Mouse (Mus musculus) MEL (cell line): ENCODE data around the gene Elmsan1. TPM values are rescaled to one million over a fixed set of nuclear protein-coding genes. Genes with fewer than 3 reads are reported as not detected.

ENCODE experiments used
- DNase-seq: peaks from one replicate; pipeline ENCODE4 v3.0.0; 2011; ENCODE audit warnings: low read depth, low spot score
- H3K27ac ChIP-seq: 2 replicates; pipeline ENCODE4 v1.5.1; 2012; ENCODE audit warnings: low read depth, mild to moderate bottlenecking, control low read depth, low read length, moderate library complexity; ENCODE audit not compliant: control insufficient read depth
- H3K27me3 ChIP-seq, 2 experiments: fragments of 150-350 bp in 1 of 2; sonication (generic) in 1 of 2; 2 replicates each; pipeline ENCODE4 v1.6.1; 2012; ENCODE audit warnings: low read length in 2 of 2, mild to moderate bottlenecking in 2 of 2, improper control_type of control experiment in 1 of 2, moderate library complexity in 1 of 2; ENCODE audit not compliant: insufficient read depth in 2 of 2, control insufficient read depth in 1 of 2
- H3K36me3 ChIP-seq, 2 experiments: 2 replicates each; pipeline ENCODE4 v1.6.1; 2012 to 2014; ENCODE audit warnings: low read length in 2 of 2, improper control_type of control experiment in 1 of 2, inconsistent platforms in 1 of 2, mild to moderate bottlenecking in 1 of 2; ENCODE audit not compliant: insufficient read depth in 2 of 2, control insufficient read depth in 1 of 2
- H3K4me1 ChIP-seq, 2 experiments: fragments of 150-350 bp in 1 of 2; sonication (generic) in 1 of 2; 2 replicates each; pipeline ENCODE4 v1.6.1; 2012; ENCODE audit warnings: low read length in 2 of 2, improper control_type of control experiment in 1 of 2, mild to moderate bottlenecking in 1 of 2; ENCODE audit not compliant: insufficient read depth in 2 of 2, control insufficient read depth in 1 of 2
- H3K4me3 ChIP-seq, 2 experiments: fragments of 150-350 bp in 1 of 2; sonication (generic) in 1 of 2; 2 replicates each; pipeline ENCODE4 v1.5.1; 2012; ENCODE audit warnings: low read depth in 2 of 2, low read length in 2 of 2, mild to moderate bottlenecking in 2 of 2, moderate library complexity in 2 of 2, control low read depth in 1 of 2, improper control_type of control experiment in 1 of 2; ENCODE audit not compliant: control insufficient read depth in 1 of 2, insufficient read depth in 1 of 2
- H3K79me2 ChIP-seq: 2 replicates; pipeline ENCODE4 v1.6.1; 2012; ENCODE audit warnings: mild to moderate bottlenecking, low read length, moderate library complexity; ENCODE audit not compliant: control insufficient read depth, poor library complexity, insufficient read depth
- H3K9ac ChIP-seq: 2 replicates; pipeline ENCODE4 v1.6.1; 2012; ENCODE audit warnings: low read depth, mild to moderate bottlenecking, control low read depth, low read length, moderate library complexity; ENCODE audit not compliant: control insufficient read depth, poor library complexity, severe bottlenecking
- H3K9me3 ChIP-seq: fragments of 150-350 bp; sonication (generic); replicated peaks from 2 replicates; pipeline ENCODE4 v1.6.1; 2012; ENCODE audit warnings: mild to moderate bottlenecking, low read length, improper control_type of control experiment, moderate library complexity; ENCODE audit not compliant: insufficient read depth
- BHLHE40 ChIP-seq: IDR thresholded peaks from 2 replicates; pipeline ENCODE4 v1.6.1; 2012; ENCODE audit warnings: low read depth, mild to moderate bottlenecking, inconsistent platforms, low read length, improper control_type of control experiment, borderline replicate concordance
- CHD2 ChIP-seq: IDR thresholded peaks from 2 replicates; pipeline ENCODE4 v1.6.1; 2011; ENCODE audit warnings: low read length, improper control_type of control experiment
- ELF1 ChIP-seq: IDR thresholded peaks from 2 replicates; pipeline ENCODE4 v1.6.1; 2014; ENCODE audit warnings: low read depth, mild to moderate bottlenecking, inconsistent platforms, low read length, improper control_type of control experiment, moderate library complexity
- GATA1 ChIP-seq: IDR thresholded peaks from 2 replicates; pipeline ENCODE4 v1.6.1; 2011; ENCODE audit warnings: low read depth, low read length, improper control_type of control experiment
- HCFC1 ChIP-seq: IDR thresholded peaks from 2 replicates; pipeline ENCODE4 v1.6.1; 2012; ENCODE audit warnings: low read depth, mild to moderate bottlenecking, inconsistent platforms, low read length, improper control_type of control experiment, moderate library complexity
- MAFK ChIP-seq: IDR thresholded peaks from 2 replicates; pipeline ENCODE4 v1.6.1; 2011; ENCODE audit warnings: low read depth, mild to moderate bottlenecking, low read length, improper control_type of control experiment, borderline replicate concordance
- MAX ChIP-seq: IDR thresholded peaks from 2 replicates; pipeline ENCODE4 v1.6.1; 2011; ENCODE audit warnings: low read length, improper control_type of control experiment
- MAZ ChIP-seq: IDR thresholded peaks from 2 replicates; pipeline ENCODE4 v1.6.1; 2012; ENCODE audit warnings: low read depth, mild to moderate bottlenecking, inconsistent platforms, low read length, improper control_type of control experiment
- MYB ChIP-seq: IDR thresholded peaks from 2 replicates; pipeline ENCODE4 v1.6.1; 2011; ENCODE audit warnings: mild to moderate bottlenecking, low read depth, low read length, improper control_type of control experiment
- POLR2A ChIP-seq, 2 experiments: IDR thresholded peaks; 2 replicates each; pipeline ENCODE4 v1.6.1; 2011 to 2012; ENCODE audit warnings: low read length in 2 of 2, mild to moderate bottlenecking in 2 of 2, control low read depth in 1 of 2, improper control_type of control experiment in 1 of 2, low read depth in 1 of 2, moderate library complexity in 1 of 2; ENCODE audit not compliant: control insufficient read depth in 1 of 2, insufficient read depth in 1 of 2, poor library complexity in 1 of 2
- RAD21 ChIP-seq: IDR thresholded peaks from 2 replicates; pipeline ENCODE4 v1.6.1; 2011; ENCODE audit warnings: mild to moderate bottlenecking, low read depth, low read length, improper control_type of control experiment
- RCOR1 ChIP-seq: IDR thresholded peaks from 2 replicates; pipeline ENCODE4 v1.6.1; 2012; ENCODE audit warnings: low read depth, mild to moderate bottlenecking, inconsistent platforms, low read length, improper control_type of control experiment
- SIN3A ChIP-seq: IDR thresholded peaks from 2 replicates; pipeline ENCODE4 v1.6.1; 2012; ENCODE audit warnings: low read length, improper control_type of control experiment, inconsistent platforms
- SMC3 ChIP-seq: IDR thresholded peaks from 2 replicates; pipeline ENCODE4 v1.6.1; 2011; ENCODE audit warnings: low read depth, low read length, improper control_type of control experiment
- TCF12 ChIP-seq: IDR thresholded peaks from 2 replicates; pipeline ENCODE4 v1.6.1; 2014; ENCODE audit warnings: low read depth, mild to moderate bottlenecking, inconsistent platforms, low read length, improper control_type of control experiment, moderate library complexity
- ZMIZ1 ChIP-seq: IDR thresholded peaks from 2 replicates; pipeline ENCODE4 v1.6.1; 2012; ENCODE audit warnings: low read depth, mild to moderate bottlenecking, inconsistent platforms, low read length, improper control_type of control experiment, moderate library complexity
- ZNF384 ChIP-seq: IDR thresholded peaks from 2 replicates; pipeline ENCODE4 v1.6.1; 2012; ENCODE audit warnings: low read depth, mild to moderate bottlenecking, inconsistent platforms, low read length, improper control_type of control experiment
- polyA plus RNA-seq, 2 experiments: library from polyadenylated mRNA; stranded (reverse) in 1 of 2; unstranded in 1 of 2; fragments of >175 nt in 1 of 2; fragments of >200 nt in 1 of 2; gene quantifications; 2 replicates each; pipeline versions ENCODE4 v1.2.1 to v1.2.4; 2012; ENCODE audit warnings: low replicate concordance in 2 of 2, low read depth in 1 of 2; ENCODE audit not compliant: insufficient read length in 2 of 2, insufficient read depth in 1 of 2, missing spikeins in 1 of 2
- total RNA-seq: library from RNA; depleted of rRNA; stranded (reverse); fragments of 300-350 nt; gene quantifications from 2 replicates; pipeline ENCODE4 v1.2.3, GENCODE M21; 2012

The Elmsan1 gene
- total and polyA plus RNA-seq, 3 experiments: 7.7 to 25.3 TPM; not detected in 1

DNA sequence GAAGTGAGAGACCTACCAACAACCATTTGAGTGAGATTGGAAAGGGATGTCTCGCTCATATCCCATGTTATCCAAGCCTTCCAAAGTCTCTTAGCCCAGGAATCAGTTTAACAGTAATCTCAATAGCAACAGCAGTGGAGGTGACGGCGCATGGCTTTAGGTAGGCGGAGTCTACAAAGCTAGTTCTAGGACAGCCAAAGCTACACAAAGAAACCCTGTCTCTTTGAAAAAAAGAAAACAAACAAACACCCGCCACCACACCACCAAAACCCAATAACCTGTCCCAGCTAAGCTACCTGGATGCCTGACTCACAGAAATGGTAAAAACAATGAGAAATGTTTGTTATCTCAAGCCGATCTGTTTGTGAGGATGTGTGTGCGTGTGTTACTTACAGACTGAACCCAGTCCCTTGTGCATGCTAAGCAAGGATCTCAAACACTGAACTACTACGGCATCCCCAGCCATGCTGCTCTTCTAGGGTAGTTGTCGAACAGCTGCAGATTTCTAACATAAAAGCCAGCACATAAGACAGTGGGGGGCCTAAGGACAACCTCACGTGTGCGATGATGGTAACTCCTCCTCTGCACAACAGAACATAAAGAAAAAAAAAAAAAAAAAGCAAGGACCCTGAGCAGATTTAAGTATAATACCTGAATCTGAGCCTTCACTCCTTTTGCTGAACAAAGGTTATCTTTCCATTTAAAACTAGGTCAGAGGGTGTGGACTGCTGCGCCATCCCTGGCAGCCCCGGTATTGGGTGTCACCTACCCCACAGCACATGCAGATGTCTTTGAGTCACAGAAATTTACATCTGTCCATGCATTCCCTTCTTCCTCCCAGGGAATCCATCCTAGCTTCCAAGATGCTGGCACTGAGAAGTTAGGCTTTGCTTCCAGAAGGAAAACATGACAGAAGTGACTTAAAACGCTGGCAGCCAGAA is 2.5 kb upstream of the Elmsan1 start:
- Histone ChIP-seq H3K9me3 (no peaks in the 10 kb centered on the region), H3K79me2 (peaks cover 25% of the 10 kb centered on the region), H3K4me1 (peaks cover 2 to 10% of the 10 kb centered on the region in 2 experiments; a peak in 3 of 4 replicates), H3K27ac (no peak overlapping the region), H3K27me3 (peaks cover 0 to 3% of the 10 kb centered on the region in 2 experiments; a peak in 2 of 4 replicates), H3K36me3 (peaks cover 0 to 4% of the 10 kb centered on the region in 2 experiments; a peak in 2 of 4 replicates), H3K4me3 (no peak overlapping the region), H3K9ac (no peak overlapping the region)
- DNase-seq: no peak
- TF ChIP-seq GATA1 (no peak), TCF12 (no peak), RAD21 (no peak), SIN3A (no peak), CHD2 (no peak), MAZ (no peak), RCOR1 (no peak), ZNF384 (no peak), POLR2A (IDR thresholded peaks at IDR 0.05; ENCODE audit: control insufficient read depth in 1 of 2, insufficient read depth in 1 of 2, low read depth in 1 of 2, low read length in 2 of 2, poor library complexity in 1 of 2) (no peak), BHLHE40 (no peak), ZMIZ1 (no peak)

DNA sequence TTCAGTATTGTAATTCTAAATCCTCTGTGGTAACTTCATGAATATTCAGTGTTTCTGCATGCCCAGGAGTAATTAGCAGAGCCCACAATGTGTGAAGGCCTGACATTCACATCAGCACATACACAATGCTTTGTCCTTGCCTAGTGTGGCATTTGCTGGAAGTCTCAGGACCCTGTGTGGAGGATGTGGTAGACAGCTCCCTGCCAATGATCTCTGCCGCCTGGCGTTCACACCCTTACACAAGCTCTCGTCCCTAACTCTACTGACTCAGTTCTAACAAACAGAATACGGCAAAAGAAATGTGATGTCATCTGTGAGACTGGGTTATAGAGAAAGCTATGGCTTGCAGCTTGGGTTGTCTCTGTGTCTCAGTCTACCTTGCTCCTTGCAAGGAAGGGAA is 1.8 kb upstream of the Elmsan1 start:
- TF ChIP-seq MAX (no peak), HCFC1 (no peak), ELF1 (no peak), SMC3 (no peak), MYB (no peak), MAFK (no peak)
- H3K27ac ChIP-seq: no peak overlapping the region
- no peaks in the 10 kb centered on the region for H3K9me3 ChIP-seq
- no peak for DNase-seq
- H3K4me3 ChIP-seq: no peak overlapping the region
- H3K36me3 ChIP-seq: peaks cover 0 to 4% of the 10 kb centered on the region in 2 experiments; a peak in 2 of 4 replicates
- peaks cover 2 to 10% of the 10 kb centered on the region in 2 experiments; a peak in 3 of 4 replicates for H3K4me1 ChIP-seq
- H3K27me3 ChIP-seq: peaks cover 0 to 3% of the 10 kb centered on the region in 2 experiments; a peak in 2 of 4 replicates
- no peak overlapping the region for H3K9ac ChIP-seq
- peaks cover 31% of the 10 kb centered on the region for H3K79me2 ChIP-seq
